Mouse (Mus musculus): ENCODE measurements around the gene Adamts2.

The Adamts2 gene

DNA sequence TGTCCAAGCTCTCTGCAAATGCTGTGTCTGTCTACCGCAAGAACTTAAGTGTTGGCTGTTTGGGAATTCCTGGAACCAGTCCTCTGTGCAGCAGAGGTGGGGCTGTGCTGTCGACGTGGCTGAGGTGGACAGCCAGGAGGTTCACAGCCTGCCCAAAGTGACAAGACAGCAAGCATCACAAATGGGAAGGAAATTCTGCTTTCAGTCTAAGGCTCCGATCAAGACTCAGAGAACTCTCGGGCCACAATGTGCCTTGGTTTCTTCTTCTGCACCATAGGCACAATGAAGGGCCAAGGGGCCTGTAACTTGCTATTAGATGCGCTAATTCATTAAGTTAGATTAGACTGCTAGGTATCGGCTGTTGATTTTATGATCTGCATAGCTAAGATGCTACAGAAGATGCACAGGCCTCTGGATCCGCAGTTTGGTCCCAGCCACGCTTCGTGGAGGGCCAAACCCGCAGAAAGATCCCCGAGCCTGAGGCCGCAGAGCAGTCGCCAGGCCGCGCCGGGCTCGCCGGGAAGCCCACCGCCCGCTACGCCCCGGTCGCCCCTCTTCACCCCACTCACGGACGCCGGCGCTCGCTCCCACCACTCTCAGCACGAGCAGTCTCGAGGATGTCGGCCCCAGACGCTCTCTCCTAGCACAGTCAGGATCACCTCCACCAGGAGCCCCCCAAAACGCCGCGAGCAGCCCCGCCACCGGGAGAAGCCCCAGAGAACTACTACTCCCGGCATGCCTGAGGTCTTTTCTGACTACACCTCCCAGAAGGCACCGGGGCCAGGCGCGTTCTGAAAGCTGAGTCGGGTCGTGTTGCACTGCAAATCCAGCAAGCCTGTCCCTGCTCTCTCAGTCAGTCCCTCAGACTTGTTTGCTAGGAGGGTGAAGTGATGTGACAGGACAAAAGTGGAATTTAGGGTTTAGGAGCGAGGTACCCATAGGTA lies 225.4 kb downstream of the Adamts2 start, which contains the start of gene Zfp354c:
Gene Zfp354c (minus strand): TSS at position 715 of the 944 bp plus-strand sequence.
- DNase-seq (ENCODE audit: extremely low read depth, insufficient read length, low spot score), result peak; percentile 65

DNA sequence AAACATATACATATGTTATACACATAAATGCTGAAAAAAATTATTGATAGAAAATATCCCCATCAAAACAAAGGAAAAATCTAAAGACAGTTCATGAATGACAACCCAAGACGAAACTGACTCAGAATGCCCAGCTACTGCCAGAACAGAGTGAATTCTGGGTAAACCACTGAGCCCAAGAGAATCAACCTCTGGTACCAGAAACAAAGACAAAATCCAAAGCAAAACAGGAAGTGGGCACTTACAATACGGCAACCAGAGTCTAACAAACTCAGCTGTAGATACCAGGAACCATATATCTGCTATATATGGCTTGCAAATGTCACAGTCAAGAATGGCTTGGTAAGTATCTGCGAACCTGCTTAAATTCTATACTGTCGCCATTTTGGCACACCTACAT lies 233.8 kb downstream of the Adamts2 start:
- no peak for DNase-seq (ENCODE audit: extremely low read depth, insufficient read length, low spot score)

DNA sequence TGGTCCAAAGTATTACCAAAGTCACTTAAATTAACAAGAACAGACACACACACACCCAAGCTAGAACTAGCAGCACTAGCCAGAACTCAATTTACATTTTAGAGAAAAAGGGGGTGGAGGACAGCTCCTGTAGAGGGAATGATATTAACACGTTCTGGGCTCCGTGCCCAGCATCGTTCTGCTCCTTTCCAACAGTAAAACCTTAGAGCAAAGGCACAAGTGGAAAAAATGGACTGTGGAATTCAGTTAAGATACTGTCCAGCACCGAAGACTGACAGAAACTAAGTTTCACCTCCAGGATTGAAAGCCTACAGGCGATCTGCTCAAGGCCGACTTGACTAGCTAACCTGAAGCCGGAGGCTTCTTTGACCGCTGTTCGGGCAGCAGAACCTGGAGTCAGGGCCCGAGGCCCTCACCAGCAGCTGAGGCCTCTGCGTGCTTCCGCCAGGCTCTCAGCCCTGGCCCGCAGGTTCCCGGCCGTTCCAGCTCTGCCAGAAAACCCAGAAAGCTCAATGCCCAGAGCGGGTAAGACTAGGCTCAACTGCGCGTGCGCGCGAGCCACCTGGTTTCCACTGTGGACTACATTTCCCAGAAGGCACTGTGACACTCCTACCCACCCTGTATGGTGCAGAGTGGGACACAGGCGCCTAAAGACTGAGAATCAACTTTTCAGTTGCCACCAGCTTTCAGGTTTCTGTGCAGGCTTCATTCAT lies 239.3 kb downstream of the Adamts2 start, which contains the start of gene Zfp879:
Gene Zfp879 (minus strand): TSS at position 530 of the 713 bp plus-strand sequence.
- no peak for DNase-seq (ENCODE audit: extremely low read depth, insufficient read length, low spot score)

DNA sequence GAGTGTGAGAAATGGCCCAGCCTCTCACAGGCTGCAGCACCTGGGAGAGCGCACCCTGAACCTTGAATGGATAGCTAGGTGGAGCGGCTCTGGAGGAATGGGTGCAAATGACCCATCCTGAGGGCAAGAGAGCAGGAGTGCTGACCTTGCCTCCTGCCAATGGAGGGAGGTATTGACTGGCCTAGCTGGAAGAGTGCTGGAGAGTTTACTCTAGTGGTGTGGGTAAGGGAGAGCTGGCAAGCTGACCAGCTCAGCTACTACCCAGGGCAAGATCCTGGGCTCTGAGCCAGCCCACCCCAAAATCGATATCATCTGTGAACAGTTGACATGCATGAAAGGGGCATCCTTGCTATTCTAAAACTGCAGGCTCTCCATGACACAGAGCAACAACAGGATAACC lies 244.1 kb downstream of the Adamts2 start:
- no peak for DNase-seq (ENCODE audit: extremely low read depth, insufficient read length, low spot score)

DNA sequence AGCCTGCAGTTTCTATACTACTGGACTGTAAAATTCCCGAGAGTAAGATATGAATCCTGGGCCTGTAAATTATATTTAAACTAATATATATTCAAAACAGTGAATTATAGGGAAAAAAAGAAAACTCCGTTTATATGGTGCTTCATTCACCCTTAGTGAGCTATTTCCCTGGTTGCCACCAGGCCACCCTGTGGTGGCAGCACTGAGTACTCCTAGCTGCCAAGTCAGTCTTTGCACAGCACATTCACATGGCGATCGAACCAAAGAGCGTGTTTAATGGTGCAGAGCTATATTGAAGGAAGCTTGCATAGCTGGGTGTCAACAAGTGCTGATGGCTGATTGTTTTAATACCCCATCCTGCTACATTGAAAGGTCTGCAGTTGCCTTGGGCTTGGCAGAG lies 245.2 kb downstream of the Adamts2 start:
- DNase-seq (ENCODE audit: extremely low read depth, insufficient read length, low spot score), result no peak

DNA sequence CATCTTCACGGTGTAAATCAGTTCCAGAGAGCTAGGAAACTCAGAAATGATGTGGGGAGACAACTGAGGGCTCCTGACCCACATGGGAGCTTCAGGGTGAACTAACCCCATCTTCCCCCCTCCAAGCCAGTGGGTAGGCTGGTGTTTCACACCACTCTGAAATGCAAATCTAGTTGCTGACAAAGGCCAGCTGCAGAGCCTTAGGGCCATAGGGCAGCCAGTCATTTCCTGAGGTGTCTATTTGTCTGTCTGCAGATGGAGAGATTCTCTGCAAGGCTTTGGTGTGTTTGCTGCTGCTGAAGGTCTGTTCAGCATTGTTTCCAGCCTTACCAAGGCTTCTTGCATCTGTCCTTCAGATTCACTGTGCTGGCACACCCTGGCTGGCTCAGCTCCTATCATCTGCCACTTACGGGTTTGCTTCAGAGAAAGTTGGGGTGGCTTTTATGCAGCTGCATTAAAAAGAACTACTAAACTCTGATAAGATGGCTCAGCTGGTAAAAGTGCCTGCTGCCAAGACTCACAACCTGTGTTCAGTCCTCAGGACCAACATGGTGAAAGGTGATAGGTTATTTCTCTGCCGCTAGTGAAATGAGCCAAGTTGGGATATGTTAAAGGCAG lies 246.7 kb downstream of the Adamts2 start:
- DNase-seq (ENCODE audit: extremely low read depth, insufficient read length, low spot score), result no peak

DNA sequence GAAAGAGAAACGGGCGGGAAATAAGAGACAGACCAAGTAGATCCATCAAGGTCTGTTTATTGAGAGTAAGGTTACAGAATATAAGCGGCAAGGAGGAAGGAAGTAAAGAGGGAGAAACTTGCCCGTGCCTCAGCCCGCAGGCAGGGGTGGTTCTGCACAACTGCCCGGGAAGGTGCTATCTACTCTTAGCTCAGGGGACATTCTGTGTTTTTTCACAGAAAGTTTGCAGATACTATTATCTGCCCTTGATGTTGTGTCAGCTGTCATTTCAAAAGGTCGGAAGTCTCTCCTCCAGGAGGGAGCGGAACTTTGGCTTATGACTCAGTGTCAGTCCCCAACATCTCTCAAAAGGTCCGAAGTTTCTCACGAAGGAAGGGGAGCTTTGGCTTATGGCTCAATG lies 247.4 kb downstream of the Adamts2 start:
- DNase-seq (ENCODE audit: extremely low read depth, insufficient read length, low spot score), result no peak

DNA sequence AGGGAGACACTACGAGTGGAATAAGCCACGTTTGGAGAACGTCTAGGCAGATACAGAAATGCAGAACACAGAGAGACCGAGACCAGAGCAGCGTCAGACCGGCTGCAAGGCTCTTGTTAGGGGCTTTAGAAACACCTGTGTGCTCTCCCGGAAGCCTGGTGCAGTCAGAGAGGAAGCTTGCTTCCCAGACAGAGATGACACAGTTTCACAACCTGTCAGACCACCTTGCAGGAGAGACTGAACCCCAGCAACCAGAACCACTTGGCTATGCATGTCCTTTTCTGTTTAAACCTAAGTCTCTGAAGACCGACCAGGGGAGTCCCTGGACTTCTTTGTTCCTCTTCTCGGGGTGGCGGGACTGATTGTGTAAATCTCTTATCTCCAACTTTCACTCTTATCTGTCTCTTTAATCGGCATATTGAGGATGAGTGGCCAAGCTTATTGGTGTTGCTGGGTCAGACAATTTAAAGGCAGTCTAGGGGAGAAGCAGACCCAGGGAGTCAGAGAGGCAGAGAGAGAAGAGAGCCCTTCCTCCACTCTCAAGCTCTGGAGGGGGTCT lies 248.4 kb downstream of the Adamts2 start, which contains the start of gene Grm6:
Gene Grm6 (plus strand): TSS at position 509 of the 559 bp plus-strand sequence.
- DNase-seq (ENCODE audit: extremely low read depth, insufficient read length, low spot score), result no peak

DNA sequence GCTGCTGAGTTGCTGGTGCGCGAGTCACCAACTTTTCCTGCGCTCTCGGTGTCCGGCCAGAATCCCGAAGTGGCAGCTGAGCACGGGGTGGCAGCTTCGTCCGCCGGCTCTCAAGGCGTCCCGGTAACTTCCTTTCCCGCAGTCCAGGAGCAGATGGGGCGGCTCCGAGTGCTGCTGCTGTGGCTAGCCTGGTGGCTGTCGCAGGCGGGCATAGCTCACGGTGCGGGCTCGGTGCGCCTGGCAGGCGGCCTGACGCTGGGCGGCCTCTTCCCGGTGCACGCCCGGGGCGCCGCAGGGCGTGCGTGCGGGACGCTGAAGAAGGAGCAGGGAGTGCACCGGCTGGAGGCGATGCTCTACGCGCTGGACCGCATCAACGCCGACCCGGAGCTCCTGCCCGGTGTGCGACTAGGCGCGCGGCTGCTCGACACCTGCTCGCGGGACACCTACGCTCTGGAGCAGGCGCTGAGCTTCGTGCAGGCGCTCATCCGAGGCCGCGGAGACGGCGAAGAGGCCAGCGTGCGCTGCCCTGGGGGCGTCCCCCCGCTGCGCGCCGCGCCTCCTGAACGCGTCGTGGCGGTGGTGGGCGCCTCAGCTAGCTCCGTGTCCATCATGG lies 249.2 kb downstream of the Adamts2 start:
- DNase-seq (ENCODE audit: extremely low read depth, insufficient read length, low spot score), result no peak

All from 3134 (cell line).